Mouse (Mus musculus) embryonic facial prominence, embryonic 11.5 days (tissue): ENCODE measurements at regions not wholly inside any gene's neighbourhood (a gene's known extent, or its start where the extent isn't known, plus 50 kb on each side); places are given as distances from the start of the nearest gene placed in this dataset.
A peak's percentile ranks its signal among the peaks of the same experiment; 100 is the strongest.

Experiments
- ATAC-seq: fragments of 200-750 bp; cut with Nextera tagmentation; replicated peaks from 2 replicates; pipeline ENCODE4 v1.8.0; 2017; ENCODE audit warnings: low read depth; ENCODE audit not compliant: insufficient number of reproducible peaks, low FRiP score, low TSS enrichment
- DNase-seq: peaks from one replicate; pipeline ENCODE4 v3.0.0-alpha.2; 2015; ENCODE audit warnings: low spot score
- H3K27ac ChIP-seq: fragments of 300-500 bp; sonication (generic); replicated peaks from 2 replicates; pipeline ENCODE4 v1.5.1; 2014; ENCODE audit warnings: mild to moderate bottlenecking, low read depth, low read length, control low read depth
- H3K27me3 ChIP-seq: fragments of 300-500 bp; sonication (generic); 2 replicates; pipeline ENCODE4 v1.6.1; 2014; ENCODE audit warnings: mild to moderate bottlenecking, low read length, moderate library complexity, mixed read lengths; ENCODE audit not compliant: control insufficient read depth, insufficient read depth
- H3K36me3 ChIP-seq: fragments of 300-500 bp; sonication (generic); replicated peaks from 2 replicates; pipeline ENCODE4 v1.6.1; 2014; ENCODE audit warnings: low read depth, mild to moderate bottlenecking, low read length, moderate library complexity, mixed read lengths; ENCODE audit not compliant: control insufficient read depth, insufficient read depth
- H3K4me1 ChIP-seq: fragments of 300-500 bp; sonication (generic); 2 replicates; pipeline ENCODE4 v1.6.1; 2014; ENCODE audit warnings: low read length, mixed read lengths; ENCODE audit not compliant: control insufficient read depth, insufficient read depth
- H3K4me2 ChIP-seq: fragments of 300-500 bp; sonication (generic); 2 replicates; pipeline ENCODE4 v1.6.1; 2014; ENCODE audit warnings: low read depth, mild to moderate bottlenecking, control low read depth, low read length, moderate library complexity
- H3K4me3 ChIP-seq: fragments of 300-500 bp; sonication (generic); 2 replicates; pipeline ENCODE4 v1.5.1; 2014; ENCODE audit warnings: low read depth, low read length, control low read depth
- H3K9ac ChIP-seq: fragments of 300-500 bp; sonication (generic); replicated peaks from 2 replicates; pipeline ENCODE4 v1.6.1; 2014; ENCODE audit warnings: mild to moderate bottlenecking, control low read depth, low read length
- H3K9me3 ChIP-seq: fragments of 300-500 bp; sonication (generic); replicated peaks from 2 replicates; pipeline ENCODE4 v1.6.1; 2016; ENCODE audit warnings: mild to moderate bottlenecking, low read length, inconsistent platforms, mixed read lengths; ENCODE audit not compliant: control insufficient read depth
- WGBS: fragments of 180-500 bp; shearing (Covaris S2); extraction: QIAGEN DNeasy Blood & Tissue Kit; methylation state at CpG from one replicate; pipeline ENCODE4 v1.1.7; 2014; 5-methylcytosine and 5-hydroxymethylcytosine counted together

- no peaks in the 10 kb centered on the region for H3K4me1 ChIP-seq
- H3K36me3 ChIP-seq = no peaks in the 10 kb centered on the region
- H3K27me3 ChIP-seq = no peaks in the 10 kb centered on the region
- no peak overlapping the region for H3K9ac ChIP-seq
- DNase-seq = no peak
- 79% methylated on average over 4 of the region's 4 CpGs for WGBS
- no peak overlapping the region for H3K27ac ChIP-seq
- no peak overlapping the region for H3K4me2 ChIP-seq
- H3K9me3 ChIP-seq = no peaks in the 10 kb centered on the region
- H3K4me3 ChIP-seq = no peak overlapping the region
- ATAC-seq = no peak
These were observed 470.2 kb upstream of the Gulo start for GRCm38 (mm10) chr14:66479181-66479580.

DNA sequence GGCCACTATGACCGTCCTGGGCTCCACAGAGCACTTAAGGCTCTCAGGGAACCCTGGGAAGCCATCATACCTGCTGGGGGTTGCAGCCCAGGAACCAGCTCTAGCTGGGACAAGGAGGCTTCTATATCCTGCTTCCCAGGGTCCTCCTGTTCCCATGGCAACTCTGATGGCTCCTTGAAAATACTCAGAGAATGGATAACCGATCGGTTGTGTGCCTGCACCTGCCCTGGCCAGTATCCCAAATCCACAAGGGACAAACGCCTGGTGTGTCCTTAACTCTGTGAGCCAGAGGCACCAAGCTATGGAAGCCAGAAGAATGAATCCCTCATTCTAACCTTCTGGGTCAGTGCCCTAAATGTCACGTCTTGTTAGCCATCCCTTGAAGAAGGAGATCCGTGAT is 469.6 kb upstream of the Gulo start:
- H3K9me3 ChIP-seq = no peaks in the 10 kb centered on the region
- H3K27me3 ChIP-seq = no peaks in the 10 kb centered on the region
- ATAC-seq (no peak; the same call in 1 of the 2 replicates), DNase-seq (no peak)
- H3K9ac ChIP-seq = no peak overlapping the region
- H3K4me1 ChIP-seq = no peaks in the 10 kb centered on the region
- H3K4me2 ChIP-seq = no peak overlapping the region
- no peak overlapping the region for H3K27ac ChIP-seq
- 27% methylated on average over 6 of the region's 6 CpGs for WGBS
- H3K4me3 ChIP-seq = no peak overlapping the region
- no peaks in the 10 kb centered on the region for H3K36me3 ChIP-seq

GRCm38 (mm10) chr14:66475026-66475425 is 466.0 kb upstream of the Gulo start:
- DNase-seq (no peak), ATAC-seq (no peak)
- Histone ChIP-seq H3K4me1 (peaks cover 2% of the 10 kb centered on the region; the same call in 1 of the 2 replicates), H3K4me3 (no peak overlapping the region), H3K9me3 (no peaks in the 10 kb centered on the region), H3K36me3 (no peaks in the 10 kb centered on the region), H3K4me2 (no peak overlapping the region), H3K27ac (no peak overlapping the region), H3K9ac (no peak overlapping the region), H3K27me3 (no peaks in the 10 kb centered on the region)
- 70% methylated on average over 1 of the region's 1 CpGs for WGBS

GRCm38 (mm10) chr14:66473251-66473550 is 464.2 kb upstream of the Gulo start:
- no peak overlapping the region for H3K4me2 ChIP-seq
- ATAC-seq = no peak
- DNase-seq = peak; percentile 35
- no peaks in the 10 kb centered on the region for H3K9me3 ChIP-seq
- no peak overlapping the region for H3K4me3 ChIP-seq
- no peaks in the 10 kb centered on the region for H3K36me3 ChIP-seq
- no peak overlapping the region for H3K9ac ChIP-seq
- no peak overlapping the region for H3K27ac ChIP-seq
- no peaks in the 10 kb centered on the region for H3K27me3 ChIP-seq
- peaks cover 2% of the 10 kb centered on the region; the same call in 1 of the 2 replicates for H3K4me1 ChIP-seq
- WGBS = 15% methylated on average over 1 of the region's 1 CpGs

DNA sequence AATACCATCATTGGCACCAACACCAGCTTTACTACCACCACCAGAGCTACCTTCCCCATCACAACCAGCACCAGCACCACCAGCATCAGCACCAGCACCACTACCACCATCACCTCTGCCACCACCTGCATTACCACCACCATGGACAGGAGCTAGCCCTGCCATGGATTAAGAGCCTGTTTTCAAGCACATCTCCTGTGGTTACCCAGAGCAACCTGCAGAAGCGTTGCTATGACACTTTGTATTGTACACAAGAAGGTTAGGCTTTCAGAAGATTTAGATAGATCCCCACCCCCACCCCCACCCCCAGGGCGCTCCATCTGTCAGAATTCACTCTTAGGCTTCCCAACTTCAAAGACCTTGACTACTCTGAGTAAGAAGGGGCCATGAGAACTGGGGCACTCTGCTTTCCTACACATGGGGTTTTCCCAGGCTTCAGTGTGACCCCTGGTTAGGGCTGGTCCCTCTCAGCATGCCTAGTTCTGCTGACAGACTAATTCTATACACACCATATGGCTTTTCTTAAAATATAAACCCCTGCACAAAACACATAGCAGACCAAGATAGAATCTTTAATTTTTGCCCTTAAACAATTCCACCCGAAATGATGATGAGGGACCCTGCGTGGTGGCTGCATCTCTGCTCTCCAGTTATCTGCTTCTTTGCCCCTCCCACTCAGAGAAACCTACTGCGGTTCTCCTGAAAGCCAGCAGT is 463.7 kb upstream of the Gulo start:
- DNase-seq (no peak), ATAC-seq (no peak)
- 50% methylated on average over 5 of the region's 5 CpGs for WGBS
- Histone ChIP-seq H3K4me1 (peaks cover 2% of the 10 kb centered on the region; the same call in 1 of the 2 replicates), H3K9me3 (no peaks in the 10 kb centered on the region), H3K36me3 (no peaks in the 10 kb centered on the region), H3K27ac (no peak overlapping the region), H3K9ac (no peak overlapping the region), H3K4me2 (no peak overlapping the region), H3K4me3 (no peak overlapping the region), H3K27me3 (no peaks in the 10 kb centered on the region)

DNA sequence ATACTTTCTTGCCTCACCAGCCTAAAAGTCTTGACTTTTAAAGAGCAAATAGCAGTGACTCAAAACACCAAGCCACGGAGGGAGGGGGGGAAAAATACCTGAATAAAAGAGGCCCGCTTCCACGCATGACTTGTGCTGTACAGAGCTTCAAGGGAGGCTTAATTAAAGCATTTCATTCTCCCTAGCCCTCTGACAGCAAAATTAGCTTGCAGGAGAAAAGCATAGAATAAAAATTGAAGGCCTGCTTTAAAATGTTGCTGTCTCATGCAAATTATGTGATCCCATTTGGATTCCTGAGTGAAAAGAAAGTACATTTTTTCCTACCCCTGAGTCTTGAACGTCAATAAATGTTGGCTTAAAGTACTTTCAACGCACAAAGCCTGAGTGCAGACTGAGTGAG is 453.1 kb upstream of the Gulo start:
- no peak overlapping the region for H3K4me3 ChIP-seq
- no peak overlapping the region for H3K9ac ChIP-seq
- WGBS = 85% methylated on average over 5 of the region's 5 CpGs
- no peak overlapping the region for H3K4me2 ChIP-seq
- DNase-seq = no peak
- no peaks in the 10 kb centered on the region for H3K4me1 ChIP-seq
- no peaks in the 10 kb centered on the region for H3K36me3 ChIP-seq
- H3K27ac ChIP-seq = no peak overlapping the region
- no peaks in the 10 kb centered on the region for H3K27me3 ChIP-seq
- no peaks in the 10 kb centered on the region for H3K9me3 ChIP-seq
- ATAC-seq = no peak

- WGBS = 50% methylated on average over 3 of the region's 3 CpGs
- Histone ChIP-seq H3K9me3 (no peaks in the 10 kb centered on the region), H3K27ac (no peak overlapping the region), H3K27me3 (no peaks in the 10 kb centered on the region), H3K4me1 (no peaks in the 10 kb centered on the region), H3K4me3 (no peak overlapping the region), H3K9ac (no peak overlapping the region), H3K36me3 (no peaks in the 10 kb centered on the region), H3K4me2 (no peak overlapping the region)
- DNase-seq (no peak), ATAC-seq (no peak)
These were observed 451.8 kb upstream of the Gulo start for GRCm38 (mm10) chr14:66460795-66461194.

DNA sequence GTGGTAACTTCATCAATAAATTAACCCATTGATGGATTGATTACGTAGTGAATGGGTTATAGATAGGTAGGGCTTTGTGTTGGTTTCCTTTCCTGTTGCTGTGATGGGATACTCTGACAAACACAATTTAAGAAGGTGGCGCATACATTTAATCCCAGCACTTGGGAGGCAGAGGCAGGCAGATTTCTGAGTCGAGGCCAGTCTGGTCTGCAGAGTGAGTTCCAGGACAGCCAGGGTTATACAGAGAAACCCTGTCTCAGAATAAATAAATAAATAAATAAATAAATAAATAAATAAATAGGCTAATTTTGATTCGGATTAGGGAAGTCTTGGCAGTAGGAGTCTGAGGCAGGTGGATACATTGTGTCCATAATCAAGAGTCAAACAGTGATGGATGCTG is 449.7 kb upstream of the Gulo start:
- Histone ChIP-seq H3K4me1 (no peaks in the 10 kb centered on the region), H3K4me2 (no peak overlapping the region), H3K36me3 (no peaks in the 10 kb centered on the region), H3K27me3 (no peaks in the 10 kb centered on the region), H3K9ac (no peak overlapping the region), H3K27ac (no peak overlapping the region), H3K4me3 (no peak overlapping the region), H3K9me3 (no peaks in the 10 kb centered on the region)
- 92% methylated on average over 4 of the region's 4 CpGs for WGBS
- ATAC-seq = no peak
- no peak for DNase-seq
